Mouse (Mus musculus) midbrain, postnatal 0 days (tissue): ENCODE data around the gene Hoxd4. TPM values are rescaled to one million over a fixed set of nuclear protein-coding genes. Genes with fewer than 3 reads are reported as not detected.

Source experiments
- ATAC-seq: fragments of 200-750 bp; cut with Nextera tagmentation; 2 replicates; pipeline ENCODE4 v1.8.0; 2017; ENCODE audit warnings: moderate number of reproducible peaks, mild to moderate bottlenecking, moderate TSS enrichment, moderate library complexity; ENCODE audit not compliant: low FRiP score
- DNase-seq: peaks from one replicate; pipeline ENCODE4 v3.0.0-alpha.2; 2015; ENCODE audit warnings: low spot score
- H3K27ac ChIP-seq: fragments of 300-500 bp; sonication (generic); 2 replicates; pipeline ENCODE4 v1.5.1; 2014; ENCODE audit warnings: low read depth, mild to moderate bottlenecking, low read length, mixed read lengths
- H3K27me3 ChIP-seq: fragments of 300-500 bp; sonication (generic); 2 replicates; pipeline ENCODE4 v1.6.1; 2014; ENCODE audit warnings: low read length, control low read depth, mixed read lengths; ENCODE audit not compliant: insufficient read depth
- H3K36me3 ChIP-seq: fragments of 300-500 bp; sonication (generic); 2 replicates; pipeline ENCODE4 v1.6.1; 2014; ENCODE audit warnings: low read length, control low read depth, mixed read lengths; ENCODE audit not compliant: insufficient read depth
- H3K4me1 ChIP-seq: fragments of 300-500 bp; sonication (generic); 2 replicates; pipeline ENCODE4 v1.6.1; 2014; ENCODE audit warnings: mild to moderate bottlenecking, control low read depth, antibody characterized with exemption, low read length, mixed read lengths; ENCODE audit not compliant: insufficient read depth
- H3K4me2 ChIP-seq: fragments of 300-500 bp; sonication (generic); 2 replicates; pipeline ENCODE4 v1.6.1; 2014; ENCODE audit warnings: low read depth, mild to moderate bottlenecking, low read length, mixed read lengths; ENCODE audit not compliant: poor library complexity, severe bottlenecking
- H3K4me3 ChIP-seq: fragments of 300-500 bp; sonication (generic); 2 replicates; pipeline ENCODE4 v1.5.1; 2014; ENCODE audit warnings: low read depth, mild to moderate bottlenecking, low read length, moderate library complexity
- H3K9ac ChIP-seq: fragments of 300-500 bp; sonication (generic); replicated peaks from 2 replicates; pipeline ENCODE4 v1.6.1; 2014; ENCODE audit warnings: mild to moderate bottlenecking, low read length, moderate library complexity, mixed read lengths; ENCODE audit not compliant: poor library complexity, severe bottlenecking
- H3K9me3 ChIP-seq: fragments of 300-500 bp; sonication (generic); 2 replicates; pipeline ENCODE4 v1.6.1; 2016; ENCODE audit warnings: low read length, control low read depth
- CTCF ChIP-seq: IDR thresholded peaks from 2 replicates; pipeline ENCODE4 v1.5.1; 2016; ENCODE audit warnings: antibody characterized with exemption, mild to moderate bottlenecking
- WGBS: fragments of 180-500 bp; shearing (Covaris S2); extraction: QIAGEN DNeasy Blood & Tissue Kit; methylation state at CpG from one replicate; pipeline ENCODE4 v1.1.7; 2014; 5-methylcytosine and 5-hydroxymethylcytosine counted together
- polyA plus RNA-seq: library from polyadenylated mRNA; unstranded; fragments of >200 nt; fragmentation: Nextera tagmentation; extraction: Ambion mirVana; gene quantifications from 2 replicates; pipeline ENCODE4 v1.2.1, GENCODE M21; 2015
- total RNA-seq: library from RNA; depleted of rRNA; stranded (reverse); fragments of >200 nt; gene quantifications from 2 replicates; pipeline ENCODE4 v1.2.3, GENCODE M21; 2014

Hoxd4 gene
- total and polyA plus RNA-seq, 2 experiments from 2014 or later: 1.2 TPM; not detected in 1

DNA sequence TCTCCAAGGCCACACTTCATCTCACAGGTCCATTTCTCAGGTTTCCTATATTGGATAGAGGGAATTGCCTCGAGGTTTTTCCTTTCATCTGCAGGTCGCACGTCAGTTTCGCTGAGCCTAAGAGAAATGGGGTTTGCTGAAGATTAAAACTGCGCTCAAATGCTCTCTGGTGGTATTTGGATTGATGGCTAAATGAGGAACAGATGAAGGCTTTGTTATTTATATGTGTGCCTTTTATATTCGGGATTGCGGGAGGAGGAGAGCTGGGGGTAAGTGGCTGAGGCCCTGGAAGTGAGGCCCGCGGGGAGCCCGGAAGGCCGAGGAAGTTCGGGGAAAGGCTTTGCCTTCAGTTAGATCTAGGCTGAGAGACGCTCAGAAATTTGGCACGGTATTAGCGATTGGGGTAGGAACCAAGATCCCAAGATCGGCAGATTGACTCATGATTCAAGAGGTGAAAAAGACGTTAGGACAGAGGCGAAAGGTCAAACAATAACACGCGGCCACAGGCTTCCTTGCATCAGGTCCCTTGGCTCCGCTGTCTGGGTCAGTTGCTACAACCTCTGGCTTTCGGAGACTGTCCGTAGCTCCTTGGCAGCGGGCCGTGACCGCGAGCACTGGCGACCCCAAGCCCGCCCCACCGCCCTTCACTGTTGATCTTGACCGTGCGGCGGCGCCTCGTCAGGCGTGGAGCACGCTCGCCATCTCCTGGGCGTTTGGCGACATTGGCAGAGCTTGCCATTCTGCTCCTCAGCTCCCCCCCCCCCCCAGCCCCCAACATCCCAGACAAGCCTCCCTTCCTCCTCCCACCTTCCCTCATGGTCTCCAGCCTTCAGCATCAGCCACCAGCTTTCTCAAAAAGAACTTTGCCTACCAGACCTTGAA lies 39.0 kb upstream of the Hoxd4 start:
- peak; percentile 70 for DNase-seq
- Histone ChIP-seq H3K4me2 (peak overlapping the region; percentile 40), H3K9me3 (no peaks in the 10 kb centered on the region), H3K27ac (no peak overlapping the region), H3K4me3 (peak overlapping the region; percentile 15; the same call in 1 of the 2 replicates), H3K27me3 (peaks cover 90% of the 10 kb centered on the region), H3K9ac (no peak overlapping the region), H3K36me3 (no peaks in the 10 kb centered on the region), H3K4me1 (peaks cover 3% of the 10 kb centered on the region; the same call in 1 of the 2 replicates)
- WGBS: under 1% methylated on average over 40 of the region's 40 CpGs
- peak; percentile 34; the same call in 1 of the 2 replicates for ATAC-seq
- peak; percentile 77 for TF ChIP-seq CTCF

DNA sequence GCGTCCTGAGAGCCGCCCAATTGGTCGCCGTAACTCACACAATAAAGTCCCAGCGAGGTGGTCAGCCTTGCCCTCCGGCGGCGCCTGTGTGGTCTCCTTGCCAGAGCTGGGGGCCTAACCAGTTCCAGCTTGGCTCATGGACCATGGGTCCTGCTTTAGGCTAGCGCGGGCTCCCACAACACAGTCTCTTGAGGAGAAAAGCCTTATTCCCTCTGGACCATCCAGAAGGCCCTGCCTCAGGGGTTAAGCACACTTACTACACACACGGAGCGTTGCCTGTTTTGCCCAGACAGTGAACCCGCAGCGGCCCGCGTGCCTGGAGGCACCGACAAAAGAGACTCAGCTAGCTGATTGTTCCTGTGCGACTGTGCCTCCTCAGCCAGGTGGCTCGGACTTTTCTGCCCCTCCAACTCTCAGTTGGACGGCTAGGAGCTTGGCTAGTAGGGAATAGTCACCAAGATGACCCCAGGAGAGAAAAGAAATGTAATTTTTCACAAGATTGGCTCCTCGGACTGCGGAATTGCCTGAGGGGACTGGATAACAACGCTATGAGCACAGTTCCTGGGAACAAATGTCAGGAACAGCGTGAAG lies 37.8 kb upstream of the Hoxd4 start:
- H3K4me3 ChIP-seq: no peak overlapping the region
- no peak for TF ChIP-seq CTCF
- WGBS: under 1% methylated on average over 24 of the region's 24 CpGs

DNA sequence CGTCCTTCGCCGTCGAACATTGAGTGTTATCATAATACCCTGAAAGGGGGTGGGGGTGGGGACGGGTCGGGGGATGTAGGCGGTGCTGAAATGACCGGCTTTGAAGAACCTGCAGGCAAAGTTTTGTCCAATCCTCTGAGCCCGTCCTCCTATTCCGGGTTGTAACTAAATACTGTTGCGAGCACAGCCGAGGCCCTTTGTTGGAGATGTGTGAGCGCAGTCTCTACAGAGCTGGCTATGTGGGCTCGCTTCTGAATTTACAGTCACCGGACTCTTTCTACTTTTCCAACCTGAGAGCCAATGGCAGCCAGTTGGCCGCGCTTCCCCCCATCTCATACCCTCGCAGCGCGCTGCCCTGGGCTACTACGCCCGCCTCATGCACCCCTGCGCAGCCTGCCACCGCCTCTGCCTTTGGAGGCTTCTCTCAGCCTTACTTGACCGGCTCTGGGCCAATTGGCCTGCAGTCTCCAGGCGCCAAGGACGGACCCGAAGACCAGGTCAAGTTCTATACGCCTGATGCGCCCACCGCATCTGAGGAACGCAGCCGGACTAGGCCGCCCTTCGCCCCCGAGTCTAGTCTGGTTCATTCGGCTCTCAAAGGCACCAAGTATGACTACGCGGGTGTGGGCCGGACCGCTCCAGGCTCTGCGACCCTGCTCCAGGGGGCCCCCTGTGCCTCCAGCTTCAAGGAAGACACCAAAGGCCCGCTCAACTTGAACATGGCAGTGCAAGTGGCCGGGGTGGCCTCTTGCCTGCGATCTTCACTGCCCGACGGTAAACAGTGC lies 36.7 kb upstream of the Hoxd4 start, which contains the start of gene Hoxd12:
TSS of gene Hoxd12 (plus strand) at position 133 of the 785 bp plus-strand sequence.
- WGBS: 3% methylated on average over 47 of the region's 47 CpGs
- TF ChIP-seq CTCF: no peak
- Histone ChIP-seq H3K9me3 (no peaks in the 10 kb centered on the region), H3K4me1 (no peaks in the 10 kb centered on the region), H3K36me3 (no peaks in the 10 kb centered on the region), H3K9ac (no peak within 1 kb of the TSS), H3K4me3 (no peak within 1 kb of the TSS), H3K4me2 (no peak within 1 kb of the TSS), H3K27ac (no peak within 1 kb of the TSS), H3K27me3 (peaks cover 90% of the 10 kb centered on the region)
- peak; percentile 10; the same call in 1 of the 2 replicates for ATAC-seq
- DNase-seq: no peak

More for the DNA sequence above, 37.8 kb upstream of the Hoxd4 start:
- Histone ChIP-seq H3K27me3 (peaks cover 90% of the 10 kb centered on the region), H3K9me3 (no peaks in the 10 kb centered on the region), H3K4me1 (no peaks in the 10 kb centered on the region), H3K4me2 (no peak overlapping the region), H3K27ac (no peak overlapping the region), H3K9ac (no peak overlapping the region), H3K36me3 (no peaks in the 10 kb centered on the region)
- no peak for ATAC-seq
- no peak for DNase-seq

DNA sequence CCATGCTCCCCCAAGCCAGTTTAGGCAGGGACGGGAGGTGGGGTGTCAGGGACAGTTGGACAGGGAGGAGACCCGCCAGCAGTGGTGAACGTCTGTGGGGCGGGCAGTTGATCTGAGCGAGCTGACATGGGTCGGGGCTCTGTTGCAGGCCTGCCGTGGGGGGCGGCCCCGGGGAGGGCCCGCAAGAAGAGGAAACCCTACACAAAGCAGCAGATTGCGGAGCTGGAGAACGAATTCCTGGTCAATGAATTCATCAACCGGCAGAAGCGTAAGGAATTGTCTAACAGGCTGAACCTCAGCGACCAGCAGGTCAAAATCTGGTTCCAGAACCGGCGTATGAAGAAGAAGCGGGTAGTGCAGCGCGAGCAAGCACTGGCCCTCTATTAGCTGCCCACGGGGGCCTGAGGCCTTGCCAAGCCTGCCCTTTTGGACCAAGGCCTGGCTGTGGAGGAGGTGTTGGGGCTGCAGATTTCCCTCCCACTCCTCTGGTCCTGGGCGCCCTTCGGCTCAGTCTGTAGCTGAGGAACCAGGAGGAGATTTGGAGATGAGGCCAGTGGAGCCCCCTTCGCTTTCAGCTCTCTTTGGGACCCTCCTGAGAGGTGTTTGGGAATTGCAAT lies 36.0 kb upstream of the Hoxd4 start:
- Histone ChIP-seq H3K4me3 (no peak overlapping the region), H3K4me2 (no peak overlapping the region), H3K27me3 (peaks cover 93% of the 10 kb centered on the region), H3K9me3 (no peaks in the 10 kb centered on the region), H3K4me1 (no peaks in the 10 kb centered on the region), H3K9ac (no peak overlapping the region), H3K36me3 (no peaks in the 10 kb centered on the region), H3K27ac (no peak overlapping the region)
- 3% methylated on average over 24 of the region's 24 CpGs for WGBS
- TF ChIP-seq CTCF: no peak
- ATAC-seq: no peak
- DNase-seq: no peak

DNA sequence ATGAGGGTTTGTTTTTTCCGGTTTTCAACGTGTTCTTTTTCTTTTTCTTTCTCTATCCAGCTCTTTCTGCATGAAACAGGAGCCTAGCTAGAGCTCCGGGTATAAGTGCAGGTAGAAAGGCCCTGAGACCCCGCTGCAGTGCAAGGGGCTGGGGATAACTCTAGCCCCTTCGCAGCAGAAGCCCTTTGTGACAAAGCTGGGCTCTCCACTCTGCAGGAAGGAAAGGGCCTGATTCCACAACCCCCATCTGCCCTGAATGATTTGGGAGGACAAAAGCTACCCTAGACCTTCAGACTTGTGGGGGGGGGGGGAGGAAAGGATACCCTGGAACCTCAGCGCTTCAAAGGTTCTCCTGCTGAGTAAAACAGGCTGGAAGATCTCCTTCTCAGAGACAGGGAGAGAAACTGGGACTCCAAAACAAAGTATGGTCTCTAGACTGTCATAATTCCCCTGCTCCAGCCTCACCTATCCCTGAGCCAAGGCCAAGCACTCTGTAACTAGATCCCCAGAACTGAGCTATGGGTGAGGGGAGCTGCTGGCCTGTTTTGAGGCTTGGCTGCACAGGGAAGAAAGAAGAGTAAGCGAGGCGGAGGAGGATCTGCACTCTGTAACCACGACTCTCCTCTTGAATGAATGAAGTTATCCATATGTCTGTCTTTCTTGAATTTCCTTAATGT lies 35.2 kb upstream of the Hoxd4 start:
- Histone ChIP-seq H3K27me3 (peaks cover 98% of the 10 kb centered on the region), H3K4me1 (no peaks in the 10 kb centered on the region), H3K36me3 (no peaks in the 10 kb centered on the region), H3K27ac (no peak overlapping the region), H3K4me2 (no peak overlapping the region), H3K4me3 (no peak overlapping the region), H3K9me3 (no peaks in the 10 kb centered on the region), H3K9ac (no peak overlapping the region)
- ATAC-seq (no peak), DNase-seq (no peak)
- WGBS: 1% methylated on average over 9 of the region's 9 CpGs
- TF ChIP-seq CTCF: no peak
